Mouse (Mus musculus) cerebellum, adult 9-11 months (tissue): ENCODE results near the gene Pithd1.
"Not testable (repeated sequence)": the region's sequence is repeated elsewhere in the genome, so short reads cannot be mapped to it uniquely, and the experiment has no call there.

Experiments
- DNase-seq: peaks from one replicate; pipeline ENCODE4 v3.0.0; 2022

The Pithd1 gene

DNA sequence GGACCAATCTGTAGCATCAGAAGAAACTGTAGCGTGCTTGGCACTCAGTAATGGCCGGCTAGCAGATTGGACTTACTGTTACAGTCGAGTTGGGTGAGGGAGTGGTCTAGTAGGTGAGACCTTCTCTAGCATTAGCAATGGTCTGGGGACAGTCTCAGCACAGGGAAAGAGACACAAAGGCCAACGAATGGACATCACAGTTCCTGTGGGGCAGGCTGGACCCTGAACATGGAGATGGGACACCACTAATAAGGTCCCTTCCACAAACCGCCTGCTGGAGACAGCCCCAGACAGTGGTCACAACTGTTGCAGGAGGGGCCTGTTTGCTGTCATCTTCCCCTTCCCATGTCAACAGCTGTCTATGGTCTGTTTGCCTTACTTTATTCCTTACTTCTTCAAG lies 25.4 kb downstream of the Pithd1 start:
- peak; percentile 44 for DNase-seq

- peak; percentile 76 for DNase-seq
Observed at GRCm38 (mm10) chr4:135960717-135961116, 26.3 kb downstream of the Pithd1 start.

DNA sequence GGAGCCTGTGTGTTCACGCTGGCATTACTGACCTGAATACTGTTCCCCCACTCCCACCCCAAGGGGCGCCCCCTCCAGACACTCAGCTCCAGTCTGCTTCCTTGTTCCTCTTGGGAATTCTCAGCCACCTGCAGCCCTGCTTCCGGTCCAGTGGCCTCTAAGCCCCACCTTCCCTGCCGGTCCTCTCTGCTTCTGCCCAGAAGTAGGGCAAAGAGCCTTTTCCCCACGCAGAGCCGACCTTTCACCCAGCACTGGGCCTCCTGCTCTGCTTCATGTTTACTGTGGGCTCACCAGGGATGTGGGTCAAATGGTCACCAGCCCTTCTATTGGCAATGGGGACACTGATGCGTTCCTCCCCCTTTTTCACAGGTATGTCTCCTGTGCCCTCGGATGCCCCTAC lies 28.7 kb downstream of the Pithd1 start:
- peak; percentile 41 for DNase-seq

DNA sequence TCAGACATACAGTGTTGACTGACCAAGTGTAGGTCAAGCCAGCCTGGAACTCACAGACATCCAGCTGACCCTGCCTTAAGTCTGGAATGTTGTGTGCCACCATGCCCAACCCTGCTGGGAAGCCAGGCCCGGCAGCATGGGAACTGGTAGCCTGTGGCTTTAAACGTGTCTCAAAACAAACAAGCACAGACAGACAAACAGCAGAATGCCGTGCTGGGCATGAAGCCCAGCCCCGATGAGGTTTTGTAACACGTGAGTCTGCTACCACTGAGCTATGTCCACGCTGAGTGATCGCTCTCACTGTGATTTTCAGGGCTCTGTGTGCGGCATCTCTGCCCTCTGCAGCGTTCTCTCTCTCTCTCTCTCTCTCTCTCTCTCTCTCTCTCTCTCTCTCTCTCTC lies 31.2 kb downstream of the Pithd1 start:
- no peak for DNase-seq

DNA sequence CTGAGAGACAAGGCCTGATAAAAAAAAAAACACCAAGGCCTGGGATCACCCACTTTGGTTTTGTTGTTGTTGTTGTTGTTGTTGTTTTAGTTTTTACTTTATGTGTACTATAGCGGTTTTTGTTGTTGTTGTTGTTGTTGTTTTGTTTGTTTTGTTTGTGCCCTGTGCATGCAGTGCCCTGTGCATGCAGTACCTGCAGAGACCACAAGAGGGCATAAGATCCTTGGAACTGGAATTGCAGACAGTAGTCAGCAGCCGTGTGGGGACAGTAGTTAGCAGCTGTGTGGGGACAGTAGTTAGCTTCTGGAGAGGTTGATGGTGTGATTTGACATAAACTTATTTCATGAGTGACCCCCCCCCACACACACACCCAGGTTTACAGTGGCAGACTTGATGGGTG lies 32.8 kb downstream of the Pithd1 start:
- DNase-seq = peak; percentile 60

- DNase-seq = no peak
Observed at GRCm38 (mm10) chr4:135953179-135953578, 33.9 kb downstream of the Pithd1 start.

DNA sequence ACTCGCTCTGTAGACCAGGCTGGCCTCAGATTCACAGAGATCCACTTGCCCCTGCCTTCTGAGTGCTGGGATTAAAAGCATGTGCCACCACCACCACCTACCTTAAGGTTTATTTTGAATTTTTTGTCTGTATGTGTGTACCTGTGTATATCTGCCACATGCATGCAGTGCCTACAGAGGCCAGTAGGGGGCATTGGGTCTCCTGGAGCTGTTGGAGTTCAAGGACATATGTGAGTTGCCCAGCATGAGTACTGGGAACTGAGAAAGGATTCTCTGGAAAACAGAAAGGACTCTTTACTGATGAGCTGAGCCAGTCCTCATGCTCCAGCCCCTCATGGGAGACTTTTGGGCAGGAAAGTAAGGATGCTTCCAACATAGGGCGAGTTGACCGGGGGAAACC lies 35.6 kb downstream of the Pithd1 start:
- DNase-seq = peak; percentile 45

DNA sequence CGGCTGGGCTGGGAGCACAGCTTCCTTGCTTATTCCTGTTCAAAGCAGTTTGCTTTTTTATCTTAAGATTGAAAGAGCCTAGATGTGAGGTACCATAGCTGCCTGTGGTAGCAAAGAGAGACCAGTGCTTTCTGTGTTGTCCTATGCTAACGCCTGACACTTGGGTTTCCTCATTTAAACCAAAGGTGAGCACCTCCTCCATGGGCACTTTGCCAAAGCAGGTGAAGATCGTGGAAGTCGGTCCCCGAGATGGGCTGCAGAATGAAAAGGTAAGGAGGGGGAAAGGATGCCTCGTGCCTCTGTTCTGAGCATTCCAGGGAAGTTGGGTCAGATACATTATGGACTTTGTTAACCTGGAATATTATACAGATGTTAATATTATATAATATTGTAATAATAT lies 36.7 kb downstream of the Pithd1 start:
- peak; percentile 66 for DNase-seq

GRCm38 (mm10) chr4:135949911-135950310 lies 37.2 kb downstream of the Pithd1 start:
- DNase-seq = peak; percentile 90

GRCm38 (mm10) chr4:135949475-135949874 lies 37.6 kb downstream of the Pithd1 start:
- DNase-seq = no peak

DNA sequence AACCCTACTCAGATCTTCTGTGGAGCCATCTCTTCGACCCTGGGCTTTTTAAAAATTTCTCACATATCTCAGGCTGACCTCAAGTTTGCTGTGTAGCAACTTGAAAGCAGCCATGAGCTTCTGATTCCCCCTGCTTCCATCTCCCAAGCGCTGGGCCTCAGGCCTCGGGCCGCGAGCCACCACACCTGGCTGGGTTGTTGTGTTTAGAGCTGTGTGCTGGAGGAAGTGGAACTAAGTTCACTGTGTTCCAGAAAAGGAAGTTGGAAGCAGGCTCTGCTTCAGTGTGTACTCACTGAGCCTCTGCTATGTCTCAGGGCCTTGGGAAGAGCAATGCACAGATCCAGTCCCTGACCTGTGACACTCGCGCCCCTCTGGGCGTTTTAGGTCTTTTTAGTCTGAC lies 38.9 kb downstream of the Pithd1 start:
- DNase-seq = no peak

DNA sequence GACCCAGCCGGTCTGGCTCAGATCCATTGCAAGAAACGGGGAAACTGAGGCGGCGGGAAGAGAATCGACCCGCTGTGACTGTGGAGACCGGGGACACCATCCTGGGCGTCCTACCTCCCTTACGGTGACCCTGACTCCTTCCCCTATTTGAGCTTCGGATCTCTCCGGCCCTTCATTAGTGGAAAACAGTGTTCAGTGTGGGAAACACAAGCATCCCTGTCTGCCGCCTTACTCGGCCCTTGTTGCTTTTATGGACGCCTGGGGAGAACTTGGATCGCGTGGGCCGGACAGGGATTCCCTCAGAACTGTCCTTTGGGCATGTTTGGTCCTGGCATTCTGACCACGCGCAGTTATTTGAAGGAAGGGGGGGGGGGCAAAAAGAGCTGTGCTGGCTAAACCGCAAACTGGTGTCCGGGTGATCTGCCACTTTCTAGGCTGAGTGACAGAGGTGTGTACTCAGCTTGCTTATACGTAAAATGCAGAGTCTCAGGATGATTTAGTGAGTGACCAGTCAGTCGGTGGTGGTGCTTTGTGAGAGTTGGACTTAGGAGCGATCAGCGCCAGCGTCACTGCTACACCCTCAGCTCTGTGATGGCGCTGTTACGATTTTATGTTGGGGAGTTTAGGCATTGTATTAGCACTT lies 40.3 kb downstream of the Pithd1 start:
- DNase-seq = no peak

GRCm38 (mm10) chr4:135946278-135946658 lies 40.8 kb downstream of the Pithd1 start, which contains the start of gene Hmgcl:
Gene Hmgcl, plus strand, starts transcription at chr4:135946448.
- DNase-seq = peak; percentile 93

GRCm38 (mm10) chr4:135945706-135946105 lies 41.4 kb downstream of the Pithd1 start:
- peak; percentile 52 for DNase-seq

DNA sequence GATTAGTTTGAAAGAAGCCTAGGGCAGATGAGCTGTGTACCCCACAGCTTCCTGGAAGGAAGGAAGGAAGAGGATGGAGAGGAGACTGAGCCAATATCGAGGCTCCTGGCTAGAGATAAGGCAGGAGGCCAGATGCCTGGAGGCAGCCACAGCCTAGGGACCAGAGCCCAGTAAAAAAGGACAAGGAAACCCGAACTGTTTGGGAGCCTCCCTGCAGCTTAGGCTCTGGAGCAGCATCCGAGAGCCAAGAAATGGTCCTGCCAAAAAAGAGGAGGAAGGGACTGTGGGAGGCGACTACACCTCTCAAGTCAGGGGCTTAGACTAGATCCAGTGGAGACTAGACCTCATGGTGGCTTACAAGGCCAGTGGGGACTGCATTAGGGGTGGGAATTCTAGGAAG lies 43.7 kb downstream of the Pithd1 start:
- DNase-seq = no peak

- DNase-seq = no peak
Observed at GRCm38 (mm10) chr4:135942193-135942592, 44.9 kb downstream of the Pithd1 start.

DNA sequence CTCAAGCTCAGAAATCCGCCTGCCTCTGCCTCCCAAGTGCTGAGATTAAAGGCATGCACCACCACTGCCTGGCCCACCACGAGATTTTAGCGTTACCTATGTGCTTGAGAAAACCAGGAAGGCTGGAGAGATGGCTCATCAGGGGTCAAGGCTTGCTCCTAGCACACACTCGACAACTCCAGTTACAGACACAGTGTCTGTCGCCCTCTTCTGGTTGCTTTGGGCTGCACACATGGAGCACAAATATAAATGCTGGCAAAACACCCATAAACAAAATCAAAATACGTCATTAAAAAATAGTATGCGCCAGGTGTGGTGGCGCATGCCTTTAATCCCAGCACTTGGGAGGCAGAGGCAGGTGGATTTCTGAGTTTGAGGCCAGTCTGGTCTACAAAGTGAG lies 46.0 kb downstream of the Pithd1 start:
- DNase-seq = not testable (repeated sequence)

DNA sequence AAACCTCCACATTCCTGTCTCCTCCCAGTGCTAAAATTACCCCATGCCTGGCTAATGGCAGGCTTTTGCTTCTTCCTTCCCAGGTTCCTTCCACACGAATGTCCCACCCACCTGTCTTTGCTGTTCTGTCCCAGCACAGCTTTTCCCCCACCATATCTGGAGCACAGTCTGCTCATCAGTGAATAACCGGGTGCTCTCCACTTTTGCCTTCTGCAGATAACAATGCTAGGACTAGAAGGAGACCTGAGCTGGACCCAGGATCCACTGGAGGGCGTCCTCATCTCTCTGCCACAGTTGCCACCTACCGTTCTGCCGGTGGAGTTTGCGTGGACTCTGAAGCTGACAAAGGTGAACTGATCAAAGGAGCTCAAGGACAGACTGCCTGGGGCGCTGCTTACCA lies 48.2 kb downstream of the Pithd1 start:
- DNase-seq = no peak

GRCm38 (mm10) chr4:135935502-135935901 lies 51.6 kb downstream of the Pithd1 start:
- no peak for DNase-seq

DNA sequence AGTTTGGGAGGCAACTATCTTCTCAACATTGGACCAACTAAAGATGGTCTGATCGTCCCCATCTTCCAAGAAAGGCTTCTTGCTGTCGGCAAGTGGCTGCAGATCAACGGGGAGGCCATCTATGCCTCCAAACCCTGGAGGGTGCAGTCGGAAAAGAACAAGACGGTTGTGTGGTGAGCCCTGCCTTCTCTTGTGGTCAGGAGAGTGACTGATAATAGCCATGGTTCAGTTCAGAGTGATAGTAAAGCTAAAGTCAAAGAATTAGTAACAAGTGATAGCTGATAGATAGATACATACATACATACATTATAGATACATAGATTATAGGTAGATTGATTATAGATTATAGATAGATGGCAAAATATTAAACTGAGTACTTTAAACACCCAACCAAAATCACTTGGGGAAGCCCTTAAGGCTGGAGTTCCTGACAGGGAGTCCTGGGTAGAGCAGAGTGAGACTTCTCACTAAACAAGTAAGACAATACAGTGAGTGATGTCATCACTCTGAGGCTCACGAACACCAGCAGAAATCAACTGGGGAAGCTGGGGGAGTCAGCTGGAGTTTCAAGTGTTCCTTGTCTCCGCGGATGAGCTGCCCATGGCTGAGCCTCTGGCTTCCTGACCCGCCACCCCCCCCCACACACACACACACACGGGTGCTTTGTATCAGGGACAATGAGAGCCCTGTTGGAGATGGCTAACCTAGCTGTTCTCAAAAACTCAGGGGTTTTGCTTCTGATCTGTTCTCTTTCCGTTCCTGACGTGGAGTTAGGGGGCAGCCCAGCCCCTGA lies 52.2 kb downstream of the Pithd1 start:
- no peak for DNase-seq

DNA sequence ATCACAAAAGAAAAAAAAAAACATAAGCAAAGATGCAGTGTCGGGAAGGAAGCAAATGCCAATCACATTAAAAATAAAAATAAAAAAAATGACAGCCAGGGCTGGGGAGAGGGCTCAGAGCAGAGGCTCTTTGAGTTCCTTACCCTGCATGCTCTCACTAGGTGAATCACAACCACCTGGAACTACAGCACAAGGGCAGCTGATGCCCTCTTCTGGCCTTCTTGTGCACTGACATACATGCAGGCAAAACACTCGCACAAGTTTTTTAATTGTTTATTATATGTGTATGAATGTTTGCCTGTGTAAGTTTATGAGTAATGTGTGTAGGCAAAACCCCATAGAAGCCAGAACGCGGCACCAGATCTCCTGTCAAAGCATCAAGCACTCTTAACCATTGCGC lies 55.2 kb downstream of the Pithd1 start:
- no peak for DNase-seq

- DNase-seq = no peak
Observed at GRCm38 (mm10) chr4:135930239-135930638, 56.8 kb downstream of the Pithd1 start.

- no peak for DNase-seq
Observed at GRCm38 (mm10) chr4:135929828-135930227, 57.2 kb downstream of the Pithd1 start.

DNA sequence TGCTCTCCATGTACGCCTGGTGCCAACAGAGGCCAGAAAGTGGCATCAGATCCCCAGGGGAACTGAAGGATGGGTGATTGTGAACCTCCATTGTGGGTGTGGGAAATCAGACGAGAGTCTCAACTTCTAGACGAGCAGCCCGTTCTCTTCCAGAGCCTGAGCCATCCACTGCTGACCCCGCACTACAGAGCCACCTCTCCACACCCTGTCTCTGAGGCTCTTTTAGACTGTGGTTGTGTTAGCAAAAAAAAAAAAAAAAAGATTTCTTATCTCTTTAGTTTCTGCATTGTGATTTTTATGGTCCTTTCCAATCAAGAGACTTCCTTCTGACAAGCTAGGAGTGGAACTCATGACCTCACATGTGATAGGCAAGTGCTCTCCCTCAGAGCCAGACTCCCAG lies 57.7 kb downstream of the Pithd1 start:
- DNase-seq = no peak

DNA sequence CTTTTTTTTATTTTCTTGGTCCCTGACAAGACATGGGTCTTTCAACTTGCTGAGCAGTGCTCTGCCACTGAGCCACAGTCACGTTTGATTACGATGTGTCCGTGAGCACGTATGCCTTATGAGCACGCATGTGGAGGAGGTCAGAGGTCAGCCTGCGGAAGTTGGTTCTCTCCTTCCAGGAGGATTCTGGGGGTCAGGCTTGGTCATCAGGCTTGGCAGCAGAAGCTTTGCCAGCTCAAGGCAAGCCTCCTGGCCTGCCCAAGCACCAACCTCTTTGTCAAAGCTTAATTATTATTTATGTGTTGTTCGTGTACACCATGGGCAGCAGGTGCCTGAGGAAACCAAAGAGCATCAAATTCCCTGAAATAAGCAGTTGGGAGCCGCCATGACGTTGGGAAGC lies 58.7 kb downstream of the Pithd1 start:
- DNase-seq = no peak
